Mouse (Mus musculus) thymus, adult 18-20 months (tissue): ENCODE measurements around the gene Brsk1.

Source experiments
- DNase-seq, 2 experiments: peaks; one replicate each; pipeline ENCODE4 v3.0.0; 2022; ENCODE audit warnings: mixed read lengths in 2 of 2

The Brsk1 gene

DNA sequence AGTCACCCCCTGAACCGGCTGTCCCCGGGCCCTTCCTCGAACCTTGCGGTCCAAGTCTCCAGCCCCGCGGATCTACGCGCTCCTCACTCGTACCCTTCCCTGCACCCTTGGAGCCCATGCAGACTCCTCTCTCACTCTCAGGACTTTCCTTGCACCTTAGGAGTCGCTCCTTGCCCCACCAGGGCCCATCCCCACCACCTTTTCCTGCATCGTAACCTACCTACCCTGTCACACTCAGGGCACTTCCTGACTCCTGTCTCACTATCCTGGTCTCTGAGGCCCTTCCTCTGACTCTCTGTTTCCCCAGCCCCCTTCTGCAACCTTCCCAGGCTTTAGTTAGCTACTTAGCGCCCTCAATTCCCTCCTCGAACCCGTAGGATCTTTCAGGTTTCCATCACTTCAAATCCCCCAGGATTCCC, 49.9 kb downstream of the Brsk1 start:
- no peak for DNase-seq

- DNase-seq: peak in 1 of 2 experiments; percentile 37
Measured at GRCm38 (mm10) chr7:4741151-4741550, 50.7 kb downstream of the Brsk1 start.

- no peak for DNase-seq
Measured at GRCm38 (mm10) chr7:4741672-4742481, 51.5 kb downstream of the Brsk1 start.

DNA sequence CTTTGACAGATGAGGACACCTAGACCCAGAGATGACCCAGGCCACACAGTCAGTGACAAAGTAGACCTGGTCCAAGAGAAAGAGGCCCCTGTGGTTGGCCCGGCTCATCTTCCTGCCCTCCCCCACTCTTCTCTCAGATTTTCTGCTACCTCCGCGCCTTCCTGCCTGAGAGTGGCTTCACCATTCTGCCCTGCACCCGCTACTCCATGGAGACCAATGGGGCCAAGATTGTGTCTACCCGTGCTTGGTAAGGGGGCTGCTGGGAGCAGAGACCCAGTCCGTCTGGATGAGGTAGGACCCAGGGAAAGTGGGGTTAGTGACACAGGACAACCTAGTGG, 52.0 kb downstream of the Brsk1 start:
- no peak for DNase-seq

- no peak for DNase-seq
Measured at GRCm38 (mm10) chr7:4743354-4743753, 53.0 kb downstream of the Brsk1 start.

- no peak for DNase-seq
Measured at GRCm38 (mm10) chr7:4744886-4745285, 54.5 kb downstream of the Brsk1 start.

- DNase-seq: no peak
Measured at GRCm38 (mm10) chr7:4746326-4746980, 56.0 kb downstream of the Brsk1 start.

DNA sequence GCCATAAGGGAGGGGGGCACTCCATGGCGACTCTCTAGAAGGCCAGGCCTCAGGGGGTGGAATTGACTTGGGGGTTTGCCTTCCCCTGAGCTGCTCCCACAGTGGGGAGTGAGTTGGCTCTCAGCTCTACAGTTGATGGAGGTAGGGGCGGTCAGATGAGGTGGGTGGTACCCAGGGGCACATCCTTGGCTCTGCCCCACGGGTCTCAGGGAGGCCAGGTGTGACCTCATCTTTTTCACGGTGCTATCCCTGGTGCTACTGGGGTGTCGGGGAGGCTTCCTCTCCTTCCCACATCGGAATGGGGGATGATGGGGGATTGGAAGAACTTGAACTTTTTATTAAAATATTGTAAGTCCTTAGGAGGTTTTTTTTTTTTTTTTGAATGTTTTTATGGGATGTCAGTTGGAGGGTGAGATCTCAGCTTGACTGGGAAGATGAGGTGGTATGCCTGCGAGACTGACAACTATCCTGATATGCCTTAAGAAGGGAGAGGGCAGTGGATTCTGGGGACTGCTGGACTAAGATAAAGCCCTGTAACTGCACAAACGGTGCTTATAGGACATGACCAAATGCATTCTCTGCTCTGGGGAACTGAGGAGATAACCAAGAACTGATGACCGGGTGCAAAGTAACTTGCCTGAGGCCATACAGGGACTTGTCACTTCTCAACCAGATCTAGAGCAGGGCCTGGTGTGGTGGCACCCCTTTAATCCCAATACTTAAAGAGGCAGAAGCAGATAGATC, 56.9 kb downstream of the Brsk1 start:
- no peak for DNase-seq

- DNase-seq: no peak
Measured at GRCm38 (mm10) chr7:4748321-4748720, 57.9 kb downstream of the Brsk1 start.

DNA sequence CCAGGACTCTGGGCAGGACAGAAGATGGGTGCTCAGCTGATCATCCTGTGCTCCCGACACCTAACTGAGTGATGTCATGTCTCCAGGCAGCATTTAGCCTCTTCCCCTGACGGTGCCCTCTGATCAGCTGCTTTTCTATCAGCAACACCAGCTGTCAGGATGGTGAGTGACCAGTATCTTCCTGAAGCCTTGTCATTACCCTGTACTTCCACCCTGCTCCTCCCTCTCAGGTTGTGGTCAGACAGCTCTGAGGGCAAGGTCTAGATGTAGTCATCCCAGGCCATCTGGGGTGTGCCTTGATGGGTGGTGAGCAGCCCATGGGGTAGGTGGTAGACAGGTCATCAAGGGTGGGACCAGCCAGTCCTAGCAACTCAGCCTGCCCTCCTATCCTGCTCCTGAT, 58.8 kb downstream of the Brsk1 start:
- no peak for DNase-seq

GRCm38 (mm10) chr7:4751971-4752820, 61.8 kb downstream of the Brsk1 start:
- DNase-seq: no peak

DNA sequence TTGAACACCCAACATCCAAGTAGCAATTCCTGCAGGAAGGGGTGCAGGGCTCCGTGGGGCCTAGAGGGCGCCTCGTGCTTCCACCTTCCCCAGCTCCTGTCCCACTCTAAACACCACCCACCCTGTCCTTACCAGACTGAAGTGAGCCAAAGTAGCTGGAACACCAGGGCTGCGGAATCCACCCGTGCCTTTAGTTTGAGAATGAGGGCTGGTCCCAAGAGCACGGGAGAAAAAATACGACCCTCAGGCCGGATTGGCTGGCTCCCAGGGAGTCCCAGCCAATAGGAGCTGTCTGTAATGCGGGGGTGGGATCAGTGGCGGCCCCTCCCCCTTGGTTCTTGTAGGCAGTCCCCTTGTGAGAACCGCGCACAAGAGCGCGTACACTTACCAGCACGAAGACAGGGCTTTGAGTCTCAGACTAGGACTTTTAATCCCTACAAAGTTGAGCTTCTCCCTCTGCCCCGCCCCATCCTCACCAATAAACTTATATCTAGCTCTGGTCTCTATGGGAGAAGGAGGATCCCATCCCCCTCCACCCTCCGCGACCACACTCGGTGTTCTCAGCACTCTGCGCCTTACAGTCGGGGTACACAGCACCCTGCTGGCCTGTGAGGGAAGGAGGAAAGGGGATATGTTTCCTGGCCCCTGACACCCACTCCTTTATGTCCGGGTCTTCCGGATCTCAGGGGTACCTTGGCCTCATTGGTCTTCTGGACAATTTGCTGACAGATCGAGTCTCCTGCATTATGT, 62.6 kb downstream of the Brsk1 start, which contains the start of gene Cox6b2:
TSS of gene Cox6b2 (minus strand) at position 274 of the 750 bp plus-strand sequence.
- peak; percentile 72 to 78 for DNase-seq

GRCm38 (mm10) chr7:4759670-4760069, 69.3 kb downstream of the Brsk1 start:
- no peak for DNase-seq

GRCm38 (mm10) chr7:4764946-4765710, 74.7 kb downstream of the Brsk1 start:
- no peak for DNase-seq
